Mouse (Mus musculus): ENCODE measurements around the gene Nup153. TPM values are rescaled to one million over a fixed set of nuclear protein-coding genes. Genes with fewer than 3 reads are reported as not detected.

The Nup153 gene
- total and polyA plus RNA-seq, 3 experiments, result 24.5 to 37.7 (median 35.5) TPM

- DNase-seq, result no peak
- H3K9ac ChIP-seq (ENCODE audit: low read depth, low read length), result no peak overlapping the region
- 97% methylated on average over 9 of the region's 9 CpGs for WGBS
- TF ChIP-seq POLR2A (IDR thresholded peaks at IDR 0.05; ENCODE audit: insufficient read depth, low read depth, low read length) (no peak), EP300 (IDR thresholded peaks at IDR 0.05; ENCODE audit: insufficient read depth, low read depth, low read length) (no peak), CTCF (IDR thresholded peaks at IDR 0.05) (no peak)
- H3K27me3 ChIP-seq (ENCODE audit: control insufficient read depth, insufficient read depth, low read length), result no peaks in the 10 kb centered on the region
- intact Hi-C loops (cut with DNase I), result no loop called here
- no peaks in the 10 kb centered on the region for H3K4me1 ChIP-seq (ENCODE audit: control insufficient read depth, insufficient read depth, low read length)
- no peak overlapping the region for H3K27ac ChIP-seq
- no peak overlapping the region for H3K4me3 ChIP-seq
- no peaks in the 10 kb centered on the region for H3K36me3 ChIP-seq (ENCODE audit: control insufficient read depth, insufficient read depth, low read length)
- H3K79me2 ChIP-seq (replicated peaks; ENCODE audit: control insufficient read depth, insufficient read depth, low read length), result no peaks in the 10 kb centered on the region
These were observed 35.5 kb upstream of the Nup153 start for GRCm38 (mm10) chr13:46763210-46763609.

- H3K27ac ChIP-seq, result no peak overlapping the region
- DNase-seq, result no peak
- no peaks in the 10 kb centered on the region for H3K27me3 ChIP-seq (ENCODE audit: control insufficient read depth, insufficient read depth, low read length)
- H3K4me1 ChIP-seq (ENCODE audit: control insufficient read depth, insufficient read depth, low read length), result no peaks in the 10 kb centered on the region
- no peaks in the 10 kb centered on the region for H3K36me3 ChIP-seq (ENCODE audit: control insufficient read depth, insufficient read depth, low read length)
- no peak overlapping the region for H3K4me3 ChIP-seq
- H3K9ac ChIP-seq (ENCODE audit: low read depth, low read length), result no peak overlapping the region
- 89% methylated on average over 6 of the region's 6 CpGs for WGBS
- no peaks in the 10 kb centered on the region for H3K79me2 ChIP-seq (replicated peaks; ENCODE audit: control insufficient read depth, insufficient read depth, low read length)
- intact Hi-C loops (cut with DNase I), result no loop called here
- no peak for TF ChIP-seq POLR2A (IDR thresholded peaks at IDR 0.05; ENCODE audit: insufficient read depth, low read depth, low read length)
These were observed 33.2 kb upstream of the Nup153 start for GRCm38 (mm10) chr13:46760921-46761320.

- H3K79me2 ChIP-seq (replicated peaks; ENCODE audit: control insufficient read depth, insufficient read depth, low read length), result no peaks in the 10 kb centered on the region
- no peaks in the 10 kb centered on the region for H3K4me1 ChIP-seq (ENCODE audit: control insufficient read depth, insufficient read depth, low read length)
- 85% methylated on average over 8 of the region's 8 CpGs for WGBS
- no peak overlapping the region for H3K27ac ChIP-seq
- H3K27me3 ChIP-seq (ENCODE audit: control insufficient read depth, insufficient read depth, low read length), result no peaks in the 10 kb centered on the region
- TF ChIP-seq CTCF (IDR thresholded peaks at IDR 0.05) (no peak), POLR2A (IDR thresholded peaks at IDR 0.05; ENCODE audit: insufficient read depth, low read depth, low read length) (no peak), EP300 (IDR thresholded peaks at IDR 0.05; ENCODE audit: insufficient read depth, low read depth, low read length) (no peak)
- H3K9ac ChIP-seq (ENCODE audit: low read depth, low read length), result no peak overlapping the region
- no peak overlapping the region for H3K4me3 ChIP-seq
- intact Hi-C loops (cut with DNase I), result no loop called here
- no peak for DNase-seq
- H3K36me3 ChIP-seq (ENCODE audit: control insufficient read depth, insufficient read depth, low read length), result no peaks in the 10 kb centered on the region
These were observed 31.6 kb upstream of the Nup153 start for GRCm38 (mm10) chr13:46759281-46759809.

- no peak for DNase-seq
- Histone ChIP-seq H3K79me2 (replicated peaks; ENCODE audit: control insufficient read depth, insufficient read depth, low read length) (no peaks in the 10 kb centered on the region), H3K27me3 (ENCODE audit: control insufficient read depth, insufficient read depth, low read length) (no peaks in the 10 kb centered on the region), H3K9ac (ENCODE audit: low read depth, low read length) (no peak overlapping the region), H3K4me1 (ENCODE audit: control insufficient read depth, insufficient read depth, low read length) (no peaks in the 10 kb centered on the region), H3K27ac (no peak overlapping the region), H3K36me3 (ENCODE audit: control insufficient read depth, insufficient read depth, low read length) (no peaks in the 10 kb centered on the region), H3K4me3 (no peak overlapping the region)
- intact Hi-C loops (cut with DNase I), result no loop called here
- TF ChIP-seq CTCF (IDR thresholded peaks at IDR 0.05), result no peak
- TF ChIP-seq EP300 (IDR thresholded peaks at IDR 0.05; ENCODE audit: insufficient read depth, low read depth, low read length), result no peak
- no peak for TF ChIP-seq POLR2A (IDR thresholded peaks at IDR 0.05; ENCODE audit: insufficient read depth, low read depth, low read length)
- WGBS, result 96% methylated on average over 13 of the region's 13 CpGs
These were observed 30.9 kb upstream of the Nup153 start for GRCm38 (mm10) chr13:46758627-46759026.

- H3K4me1 ChIP-seq (ENCODE audit: control insufficient read depth, insufficient read depth, low read length), result no peaks in the 10 kb centered on the region
- H3K27me3 ChIP-seq (ENCODE audit: control insufficient read depth, insufficient read depth, low read length), result no peaks in the 10 kb centered on the region
- 91% methylated on average over 7 of the region's 7 CpGs for WGBS
- intact Hi-C loops (cut with DNase I), result no loop called here
- H3K36me3 ChIP-seq (ENCODE audit: control insufficient read depth, insufficient read depth, low read length), result no peaks in the 10 kb centered on the region
- H3K4me3 ChIP-seq, result no peak overlapping the region
- DNase-seq, result no peak
- no peak overlapping the region for H3K27ac ChIP-seq
- TF ChIP-seq EP300 (IDR thresholded peaks at IDR 0.05; ENCODE audit: insufficient read depth, low read depth, low read length), result no peak
- TF ChIP-seq CTCF (IDR thresholded peaks at IDR 0.05), result no peak
- no peak for TF ChIP-seq POLR2A (IDR thresholded peaks at IDR 0.05; ENCODE audit: insufficient read depth, low read depth, low read length)
- H3K9ac ChIP-seq (ENCODE audit: low read depth, low read length), result no peak overlapping the region
- no peaks in the 10 kb centered on the region for H3K79me2 ChIP-seq (replicated peaks; ENCODE audit: control insufficient read depth, insufficient read depth, low read length)
These were observed 30.2 kb upstream of the Nup153 start for GRCm38 (mm10) chr13:46757946-46758345.

- Histone ChIP-seq H3K4me3 (no peak overlapping the region), H3K27ac (no peak overlapping the region), H3K27me3 (ENCODE audit: control insufficient read depth, insufficient read depth, low read length) (no peaks in the 10 kb centered on the region), H3K4me1 (ENCODE audit: control insufficient read depth, insufficient read depth, low read length) (no peaks in the 10 kb centered on the region), H3K79me2 (replicated peaks; ENCODE audit: control insufficient read depth, insufficient read depth, low read length) (no peaks in the 10 kb centered on the region), H3K9ac (ENCODE audit: low read depth, low read length) (no peak overlapping the region), H3K36me3 (ENCODE audit: control insufficient read depth, insufficient read depth, low read length) (no peaks in the 10 kb centered on the region)
- no peak for DNase-seq
- 78% methylated on average over 5 of the region's 5 CpGs for WGBS
- TF ChIP-seq CTCF (IDR thresholded peaks at IDR 0.05) (no peak), POLR2A (IDR thresholded peaks at IDR 0.05; ENCODE audit: insufficient read depth, low read depth, low read length) (no peak), EP300 (IDR thresholded peaks at IDR 0.05; ENCODE audit: insufficient read depth, low read depth, low read length) (no peak)
- intact Hi-C loops (cut with DNase I), result no loop called here
These were observed 25.6 kb upstream of the Nup153 start for GRCm38 (mm10) chr13:46753294-46753693.

Measured in heart, adult 2 months (tissue).